Mouse (Mus musculus) hindbrain, postnatal 0 days (tissue): ENCODE results near the gene Barx2. TPM values are rescaled to one million over a fixed set of nuclear protein-coding genes. Genes with fewer than 3 reads are reported as not detected.

Experiments used
- ATAC-seq: fragments of 200-750 bp; cut with Nextera tagmentation; 2 replicates; pipeline ENCODE4 v1.8.0; 2017; ENCODE audit warnings: mild to moderate bottlenecking, moderate TSS enrichment, moderate library complexity
- DNase-seq: peaks from one replicate; pipeline ENCODE4 v3.0.0-alpha.2; 2015; ENCODE audit warnings: low spot score
- H3K27ac ChIP-seq: fragments of 300-500 bp; sonication (generic); 2 replicates; pipeline ENCODE4 v1.5.1; 2014; ENCODE audit warnings: mild to moderate bottlenecking
- H3K27me3 ChIP-seq: fragments of 300-500 bp; sonication (generic); 2 replicates; pipeline ENCODE4 v1.6.1; 2014; ENCODE audit warnings: low read length, mixed read lengths; ENCODE audit not compliant: insufficient read depth
- H3K36me3 ChIP-seq: fragments of 300-500 bp; sonication (generic); 2 replicates; pipeline ENCODE4 v1.6.1; 2014; ENCODE audit warnings: low read length, mixed read lengths; ENCODE audit not compliant: insufficient read depth
- H3K4me1 ChIP-seq: fragments of 300-500 bp; sonication (generic); 2 replicates; pipeline ENCODE4 v1.6.1; 2014; ENCODE audit warnings: antibody characterized with exemption, low read length, mixed read lengths; ENCODE audit not compliant: insufficient read depth
- H3K4me2 ChIP-seq: fragments of 300-500 bp; sonication (generic); 2 replicates; pipeline ENCODE4 v1.6.1; 2014; ENCODE audit warnings: low read depth, mild to moderate bottlenecking, low read length, moderate library complexity, mixed read lengths
- H3K4me3 ChIP-seq: fragments of 300-500 bp; sonication (generic); 2 replicates; pipeline ENCODE4 v1.5.1; 2014; ENCODE audit warnings: low read length
- H3K9ac ChIP-seq: fragments of 300-500 bp; sonication (generic); replicated peaks from 2 replicates; pipeline ENCODE4 v1.6.1; 2014; ENCODE audit warnings: mild to moderate bottlenecking, low read length, moderate library complexity, mixed read lengths
- H3K9me3 ChIP-seq: fragments of 300-500 bp; sonication (generic); 2 replicates; pipeline ENCODE4 v1.6.1; 2016; ENCODE audit warnings: low read length, mixed read lengths
- CTCF ChIP-seq: IDR thresholded peaks from 2 replicates; pipeline ENCODE4 v1.5.1; 2016; ENCODE audit warnings: antibody characterized with exemption, control low read depth, low read depth
- WGBS: fragments of 180-500 bp; shearing (Covaris S2); extraction: QIAGEN DNeasy Blood & Tissue Kit; methylation state at CpG from one replicate; pipeline ENCODE4 v1.1.7; 2014; 5-methylcytosine and 5-hydroxymethylcytosine counted together
- polyA plus RNA-seq: library from polyadenylated mRNA; unstranded; fragments of >200 nt; fragmentation: Nextera tagmentation; extraction: Ambion mirVana; gene quantifications from 2 replicates; pipeline ENCODE4 v1.2.1, GENCODE M21; 2015
- total RNA-seq: library from RNA; depleted of rRNA; stranded (reverse); fragments of >200 nt; gene quantifications from 2 replicates; pipeline ENCODE4 v1.2.3, GENCODE M21; 2014

The Barx2 gene
- total and polyA plus RNA-seq, 2 experiments from 2014 or later, result 0.49 to 1.0 TPM

GRCm38 (mm10) chr9:31919802-31920201 lies 6.5 kb upstream of the Barx2 start:
- H3K9ac ChIP-seq, result no peak overlapping the region
- H3K4me1 ChIP-seq, result no peaks in the 10 kb centered on the region
- H3K27ac ChIP-seq, result no peak overlapping the region
- ATAC-seq (no peak), DNase-seq (no peak)
- WGBS, result 69% methylated on average over 1 of the region's 1 CpGs
- no peaks in the 10 kb centered on the region for H3K36me3 ChIP-seq
- H3K4me3 ChIP-seq, result no peak overlapping the region
- no peak for TF ChIP-seq CTCF
- no peaks in the 10 kb centered on the region for H3K9me3 ChIP-seq
- H3K27me3 ChIP-seq, result peaks cover 31% of the 10 kb centered on the region
- H3K4me2 ChIP-seq, result no peak overlapping the region

DNA sequence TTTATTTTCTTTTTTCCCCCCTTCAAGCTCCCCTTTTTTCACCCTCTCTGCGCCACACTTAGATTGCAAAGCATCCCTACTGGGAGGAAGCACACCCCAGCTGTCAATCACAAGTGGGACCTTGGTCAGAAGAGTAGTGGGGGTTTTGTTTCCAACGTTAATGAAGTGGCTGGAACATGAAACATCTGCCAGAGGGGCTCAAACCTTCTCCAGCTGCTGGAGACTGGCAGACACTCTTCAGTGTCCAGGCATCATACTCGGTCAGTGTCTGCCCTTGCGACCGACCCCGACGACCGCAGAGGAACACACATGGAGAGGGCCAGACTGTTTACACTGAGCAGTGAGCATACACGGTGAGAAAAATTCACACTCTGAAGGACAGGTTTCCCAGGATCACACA lies 3.2 kb upstream of the Barx2 start:
- no peak overlapping the region for H3K4me2 ChIP-seq
- 7% methylated on average over 9 of the region's 9 CpGs for WGBS
- no peaks in the 10 kb centered on the region for H3K9me3 ChIP-seq
- H3K9ac ChIP-seq, result no peak overlapping the region
- no peaks in the 10 kb centered on the region for H3K36me3 ChIP-seq
- TF ChIP-seq CTCF, result no peak
- ATAC-seq (no peak), DNase-seq (no peak)
- H3K27me3 ChIP-seq, result peaks cover 61% of the 10 kb centered on the region
- no peak overlapping the region for H3K4me3 ChIP-seq
- H3K27ac ChIP-seq, result no peak overlapping the region
- H3K4me1 ChIP-seq, result peaks cover 4% of the 10 kb centered on the region; the same call in 1 of the 2 replicates

- ATAC-seq (no peak), DNase-seq (peak; percentile 38)
- under 1% methylated on average over 34 of the region's 34 CpGs for WGBS
- peak overlapping the region; percentile 52 for H3K4me3 ChIP-seq
- no peak for TF ChIP-seq CTCF
- peaks cover 4% of the 10 kb centered on the region; the same call in 1 of the 2 replicates for H3K4me1 ChIP-seq
- H3K27ac ChIP-seq, result no peak overlapping the region
- H3K36me3 ChIP-seq, result no peaks in the 10 kb centered on the region
- no peak overlapping the region for H3K9ac ChIP-seq
- no peaks in the 10 kb centered on the region for H3K9me3 ChIP-seq
- peak overlapping the region; percentile 88 for H3K4me2 ChIP-seq
- H3K27me3 ChIP-seq, result peaks cover 68% of the 10 kb centered on the region
These were observed 1.6 kb upstream of the Barx2 start for GRCm38 (mm10) chr9:31914871-31915270.

DNA sequence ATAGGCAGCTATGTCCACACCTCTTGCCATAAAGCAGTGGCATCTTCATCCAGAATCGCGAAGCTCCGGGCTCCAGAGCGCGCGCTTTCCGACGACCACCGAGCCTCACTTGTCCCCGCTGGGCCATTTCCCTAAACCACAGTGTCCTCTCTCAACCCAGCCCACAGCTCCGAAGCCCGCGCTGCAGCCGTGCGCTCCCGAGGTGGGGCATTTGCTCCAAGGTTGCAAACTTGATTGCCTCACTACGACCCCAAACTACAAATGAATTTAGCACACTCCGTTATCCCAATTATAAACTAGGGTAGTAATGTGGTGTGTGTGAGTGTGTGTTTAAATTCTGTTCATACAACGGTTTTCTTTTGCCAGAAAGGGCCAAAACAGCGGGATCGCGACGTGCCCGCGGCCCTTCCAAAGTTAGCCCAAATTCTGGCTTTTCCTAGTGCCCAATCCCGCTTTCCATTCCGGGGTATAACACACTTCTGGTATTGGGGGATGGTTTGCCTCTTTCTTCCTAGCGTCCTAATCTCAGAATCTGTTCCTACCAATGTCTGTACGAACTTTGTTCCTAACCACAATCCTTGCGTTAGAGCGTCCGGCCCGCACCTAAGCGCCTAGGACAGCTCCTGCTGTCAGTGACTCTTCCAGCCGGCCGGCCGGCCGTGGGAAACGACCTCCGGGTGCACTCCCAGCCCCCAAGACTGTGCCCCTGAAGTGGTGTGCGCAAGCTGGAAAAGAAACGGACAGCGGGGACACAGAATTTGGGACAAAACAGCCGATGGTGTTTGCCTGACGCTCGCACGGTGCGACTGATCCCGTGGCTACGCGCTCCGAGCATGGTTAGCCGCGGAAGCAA lies 703 bp upstream of the Barx2 start:
- Histone ChIP-seq H3K36me3 (no peaks in the 10 kb centered on the region), H3K27me3 (peaks cover 67% of the 10 kb centered on the region), H3K27ac (no peak overlapping the region), H3K9me3 (no peaks in the 10 kb centered on the region), H3K4me3 (peak overlapping the region; percentile 52), H3K4me1 (peaks cover 4% of the 10 kb centered on the region; the same call in 1 of the 2 replicates), H3K4me2 (peak overlapping the region; percentile 88), H3K9ac (no peak overlapping the region)
- peak; percentile 6 for DNase-seq
- WGBS, result under 1% methylated on average over 54 of the region's 54 CpGs
- ATAC-seq, result no peak
- TF ChIP-seq CTCF, result no peak

DNA sequence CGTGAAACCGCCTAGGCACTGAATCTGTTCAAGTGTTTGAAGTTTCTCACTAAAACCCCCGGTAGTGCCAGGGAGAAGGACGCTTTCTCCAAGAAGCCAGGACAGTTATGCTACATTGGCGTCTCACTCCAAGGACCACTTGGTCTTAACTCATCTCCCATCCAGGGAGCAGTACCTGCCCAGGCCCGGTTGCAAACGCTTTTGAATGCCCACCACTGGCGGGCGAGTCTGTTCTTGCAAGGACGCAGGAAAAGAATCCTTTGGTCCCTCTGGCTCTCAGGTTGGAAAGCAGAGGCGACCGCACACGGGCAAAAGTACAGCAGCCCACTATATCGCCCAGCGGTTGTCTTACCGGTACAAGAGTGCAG lies 725 bp downstream of the Barx2 start:
- DNase-seq, result no peak
- Histone ChIP-seq H3K27me3 (peaks cover 66% of the 10 kb centered on the region), H3K36me3 (no peaks in the 10 kb centered on the region), H3K9ac (no peak overlapping the region), H3K4me2 (peak overlapping the region; percentile 88), H3K9me3 (no peaks in the 10 kb centered on the region), H3K27ac (no peak overlapping the region), H3K4me3 (peak overlapping the region; percentile 52), H3K4me1 (peaks cover 4% of the 10 kb centered on the region; the same call in 1 of the 2 replicates)
- TF ChIP-seq CTCF, result no peak
- WGBS, result 2% methylated on average over 16 of the region's 16 CpGs
- no peak for ATAC-seq

GRCm38 (mm10) chr9:31910221-31910620 lies 3.0 kb downstream of the Barx2 start:
- no peaks in the 10 kb centered on the region for H3K36me3 ChIP-seq
- H3K4me2 ChIP-seq, result no peak overlapping the region
- WGBS, result 50% methylated on average over 5 of the region's 5 CpGs
- peaks cover 4% of the 10 kb centered on the region; the same call in 1 of the 2 replicates for H3K4me1 ChIP-seq
- no peak for TF ChIP-seq CTCF
- DNase-seq (no peak), ATAC-seq (no peak)
- no peak overlapping the region for H3K4me3 ChIP-seq
- H3K9ac ChIP-seq, result no peak overlapping the region
- peaks cover 43% of the 10 kb centered on the region for H3K27me3 ChIP-seq
- H3K9me3 ChIP-seq, result no peaks in the 10 kb centered on the region
- no peak overlapping the region for H3K27ac ChIP-seq

GRCm38 (mm10) chr9:31901781-31902180 lies 11.5 kb downstream of the Barx2 start:
- 87% methylated on average over 2 of the region's 2 CpGs for WGBS
- Histone ChIP-seq H3K27ac (no peak overlapping the region), H3K9ac (no peak overlapping the region), H3K36me3 (no peaks in the 10 kb centered on the region), H3K4me1 (no peaks in the 10 kb centered on the region), H3K27me3 (no peaks in the 10 kb centered on the region), H3K4me3 (no peak overlapping the region), H3K9me3 (no peaks in the 10 kb centered on the region), H3K4me2 (no peak overlapping the region)
- no peak for ATAC-seq
- TF ChIP-seq CTCF, result no peak
- DNase-seq, result no peak
